Mouse (Mus musculus) urinary bladder, postnatal 10 days (tissue): Measurements from ENCODE around the gene Tbc1d8b.
"Not testable (repeated sequence)": the region's sequence is repeated elsewhere in the genome, so short reads cannot be mapped to it uniquely, and the experiment has no call there.

Experiments
- DNase-seq: peaks from one replicate; pipeline ENCODE4 v3.0.0; 2022; ENCODE audit warnings: low spot score

Gene Tbc1d8b

GRCm38 (mm10) chrX:139684775-139685695 lies at the start of gene Tbc1d8b:
Gene Tbc1d8b, plus strand, starts transcription at chrX:139684996.
- DNase-seq: peak; percentile 20

- DNase-seq: no peak
Observed at GRCm38 (mm10) chrX:139639744-139640143, 45.1 kb upstream of the Tbc1d8b start.

- DNase-seq: no peak
Observed at GRCm38 (mm10) chrX:139640418-139640817, 44.4 kb upstream of the Tbc1d8b start.

GRCm38 (mm10) chrX:139652226-139652625 lies 32.6 kb upstream of the Tbc1d8b start:
- DNase-seq: no peak

GRCm38 (mm10) chrX:139653292-139653691 lies 31.5 kb upstream of the Tbc1d8b start:
- no peak for DNase-seq

- no peak for DNase-seq
Observed at GRCm38 (mm10) chrX:139654350-139655063, 30.3 kb upstream of the Tbc1d8b start.

GRCm38 (mm10) chrX:139662111-139662510 lies 22.7 kb upstream of the Tbc1d8b start:
- no peak for DNase-seq

- no peak for DNase-seq
Observed at GRCm38 (mm10) chrX:139665829-139666228, 19.0 kb upstream of the Tbc1d8b start.

- no peak for DNase-seq
Observed at GRCm38 (mm10) chrX:139684410-139684774, 404 bp upstream of the Tbc1d8b start.

- DNase-seq: no peak
Observed at GRCm38 (mm10) chrX:139714381-139714780, 29.6 kb downstream of the Tbc1d8b start, which contains the start of gene Gm15013. Gene Gm15013, minus strand, starts transcription at chrX:139714481.

- no peak for DNase-seq
Observed at GRCm38 (mm10) chrX:139722350-139722749, 37.6 kb downstream of the Tbc1d8b start.

- DNase-seq: no peak
Observed at GRCm38 (mm10) chrX:139730541-139730940, 45.7 kb downstream of the Tbc1d8b start.

- no peak for DNase-seq
Observed at GRCm38 (mm10) chrX:139737066-139737465, 52.3 kb downstream of the Tbc1d8b start.

- peak; percentile 10 for DNase-seq
Observed at GRCm38 (mm10) chrX:139751855-139752254, 67.1 kb downstream of the Tbc1d8b start.

- DNase-seq: not testable (repeated sequence)
Observed at GRCm38 (mm10) chrX:139758634-139759033, 73.8 kb downstream of the Tbc1d8b start.

- no peak for DNase-seq
Observed at GRCm38 (mm10) chrX:139762546-139762945, 77.8 kb downstream of the Tbc1d8b start.

- DNase-seq: no peak
Observed at GRCm38 (mm10) chrX:139769975-139770637, 85.3 kb downstream of the Tbc1d8b start.

- no peak for DNase-seq
Observed at GRCm38 (mm10) chrX:139774309-139775083, 89.7 kb downstream of the Tbc1d8b start.

GRCm38 (mm10) chrX:139775084-139775612 lies 90.4 kb downstream of the Tbc1d8b start:
- DNase-seq: no peak

- no peak for DNase-seq
Observed at GRCm38 (mm10) chrX:139777357-139777756, 92.6 kb downstream of the Tbc1d8b start.

- no peak for DNase-seq
Observed at GRCm38 (mm10) chrX:139778886-139779285, 94.1 kb downstream of the Tbc1d8b start.
